Mouse (Mus musculus) bone marrow, adult 2 months (tissue): ENCODE data around the gene Lrrc10.

Experiments
- CTCF ChIP-seq: fragments of 200-500 bp; IDR thresholded peaks from 2 replicates; pipeline ENCODE4 v1.5.1; 2011; ENCODE audit warnings: low read length, control low read depth; ENCODE audit not compliant: control insufficient read depth, insufficient read depth
- POLR2A ChIP-seq: fragments of 200-500 bp; IDR thresholded peaks from 2 replicates; pipeline ENCODE4 v1.6.1; 2011; ENCODE audit warnings: low read depth, mild to moderate bottlenecking, control low read depth, low read length, borderline replicate concordance; ENCODE audit not compliant: control insufficient read depth

GRCm38 (mm10) chr10:117005707-117006464 lies 39.3 kb upstream of the Lrrc10 start:
- no peak for TF ChIP-seq POLR2A
- no peak for TF ChIP-seq CTCF
